Mouse (Mus musculus): ENCODE data around the gene Slc25a39. TPM values are rescaled to one million over a fixed set of nuclear protein-coding genes. Genes with fewer than 3 reads are reported as not detected.
A peak's percentile ranks its signal among the peaks of the same experiment; 100 is the strongest.

The Slc25a39 gene
- polyA plus RNA-seq, 1 experiment: 1,128 TPM

DNA sequence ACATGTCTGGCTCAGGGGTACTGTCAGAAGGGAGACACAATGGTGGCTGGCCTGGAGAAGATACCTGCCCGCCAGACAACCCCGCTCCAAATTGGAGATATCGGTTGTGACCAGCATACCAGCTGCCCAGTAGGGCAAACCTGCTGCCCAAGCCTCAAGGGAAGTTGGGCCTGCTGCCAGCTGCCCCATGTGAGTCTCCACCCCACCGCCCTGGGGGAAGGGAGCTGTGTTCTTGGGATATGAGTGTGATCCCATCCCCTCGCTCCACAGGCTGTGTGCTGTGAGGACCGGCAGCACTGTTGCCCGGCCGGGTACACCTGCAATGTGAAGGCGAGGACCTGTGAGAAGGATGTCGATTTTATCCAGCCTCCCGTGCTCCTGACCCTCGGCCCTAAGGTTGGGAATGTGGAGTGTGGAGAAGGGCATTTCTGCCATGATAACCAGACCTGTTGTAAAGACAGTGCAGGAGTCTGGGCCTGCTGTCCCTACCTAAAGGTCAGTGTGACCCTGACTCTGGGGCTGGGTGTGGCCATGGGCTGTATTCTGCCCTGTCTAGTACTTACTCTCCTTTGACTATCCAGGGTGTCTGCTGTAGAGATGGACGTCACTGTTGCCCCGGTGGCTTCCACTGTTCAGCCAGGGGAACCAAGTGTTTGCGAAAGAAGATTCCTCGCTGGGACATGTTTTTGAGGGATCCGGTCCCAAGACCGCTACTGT is 28.2 kb upstream of the Slc25a39 start:
- TF ChIP-seq POLR2A (IDR thresholded peaks at IDR 0.05; ENCODE audit: low read depth, low read length): no peak
- TF ChIP-seq CTCF (conservative IDR thresholded peaks at IDR 0.05; ENCODE audit: insufficient read depth, insufficient read length, low read depth, low read length): no peak
- H3K4me3 ChIP-seq (ENCODE audit: insufficient read depth, low read depth, low read length): no peak overlapping the region
- 79% methylated on average over 18 of the region's 18 CpGs for WGBS
- H3K27me3 ChIP-seq (replicated peaks; ENCODE audit: control insufficient read depth, insufficient read depth, low read length): no peaks in the 10 kb centered on the region
- peaks cover 10% of the 10 kb centered on the region; the same call in 1 of the 2 replicates for H3K4me1 ChIP-seq (ENCODE audit: control insufficient read depth, insufficient read depth, low read length)
- H3K36me3 ChIP-seq (ENCODE audit: control insufficient read depth, insufficient read depth, low read length): no peaks in the 10 kb centered on the region; the same call in 1 of the 2 replicates
- H3K27ac ChIP-seq (ENCODE audit: insufficient read depth, low read depth, low read length): no peak overlapping the region
- DNase-seq: peak; percentile 56

DNA sequence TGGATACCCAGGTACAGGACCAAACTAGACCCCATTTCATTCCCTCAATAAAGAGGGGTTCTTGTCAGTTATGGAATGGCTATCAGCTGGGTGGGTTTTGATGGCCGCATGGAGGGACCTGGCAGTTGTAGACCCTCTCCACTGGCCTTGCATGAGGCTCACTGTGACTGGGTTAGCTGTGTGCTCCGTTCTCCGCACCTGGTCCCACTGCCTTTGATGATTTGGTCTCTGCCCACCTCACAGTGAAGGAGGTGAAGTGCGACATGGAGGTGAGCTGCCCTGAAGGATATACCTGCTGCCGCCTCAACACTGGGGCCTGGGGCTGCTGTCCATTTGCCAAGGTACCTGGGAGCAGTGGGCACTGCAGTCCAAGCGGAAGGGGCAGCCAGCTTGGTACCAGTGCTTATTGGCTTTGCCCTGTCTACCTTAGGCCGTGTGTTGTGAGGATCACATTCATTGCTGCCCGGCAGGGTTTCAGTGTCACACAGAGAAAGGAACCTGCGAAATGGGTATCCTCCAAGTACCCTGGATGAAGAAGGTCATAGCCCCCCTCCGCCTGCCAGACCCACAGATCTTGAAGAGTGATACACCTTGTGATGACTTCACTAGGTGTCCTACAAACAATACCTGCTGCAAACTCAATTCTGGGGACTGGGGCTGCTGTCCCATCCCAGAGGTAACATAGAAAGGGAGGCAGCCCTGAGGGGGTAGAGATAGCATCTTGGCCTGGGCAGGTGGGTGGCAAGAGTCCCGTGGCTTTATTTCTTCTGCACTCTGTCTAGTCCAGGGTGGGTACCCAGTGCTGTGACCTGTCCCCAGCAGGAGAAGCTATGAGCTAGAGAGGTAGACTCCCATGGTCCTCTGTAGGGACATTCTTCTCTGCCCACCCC is 27.3 kb upstream of the Slc25a39 start:
- no peak for DNase-seq
- H3K36me3 ChIP-seq (ENCODE audit: control insufficient read depth, insufficient read depth, low read length): no peaks in the 10 kb centered on the region; the same call in 1 of the 2 replicates
- H3K27ac ChIP-seq (ENCODE audit: insufficient read depth, low read depth, low read length): no peak overlapping the region
- no peak overlapping the region for H3K4me3 ChIP-seq (ENCODE audit: insufficient read depth, low read depth, low read length)
- TF ChIP-seq POLR2A (IDR thresholded peaks at IDR 0.05; ENCODE audit: low read depth, low read length): no peak
- TF ChIP-seq CTCF (conservative IDR thresholded peaks at IDR 0.05; ENCODE audit: insufficient read depth, insufficient read length, low read depth, low read length): no peak
- peaks cover 10% of the 10 kb centered on the region; the same call in 1 of the 2 replicates for H3K4me1 ChIP-seq (ENCODE audit: control insufficient read depth, insufficient read depth, low read length)
- H3K27me3 ChIP-seq (replicated peaks; ENCODE audit: control insufficient read depth, insufficient read depth, low read length): no peaks in the 10 kb centered on the region
- WGBS: 89% methylated on average over 11 of the region's 11 CpGs

DNA sequence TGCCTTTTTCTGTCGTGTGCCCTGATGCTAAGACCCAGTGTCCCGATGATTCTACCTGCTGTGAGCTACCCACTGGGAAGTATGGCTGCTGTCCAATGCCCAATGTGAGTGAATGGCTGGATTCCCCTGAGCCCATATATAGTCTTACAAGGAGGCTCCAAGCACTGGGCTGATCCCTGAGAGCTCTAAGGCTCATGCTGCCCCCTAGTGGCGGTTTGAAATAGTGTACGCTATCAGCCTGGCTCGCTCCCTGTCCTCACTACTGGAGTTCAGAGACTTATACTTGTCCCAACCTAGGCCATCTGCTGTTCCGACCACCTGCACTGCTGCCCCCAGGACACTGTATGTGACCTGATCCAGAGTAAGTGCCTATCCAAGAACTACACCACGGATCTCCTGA is 26.7 kb upstream of the Slc25a39 start:
- 11% methylated on average over 7 of the region's 7 CpGs for WGBS
- no peaks in the 10 kb centered on the region; the same call in 1 of the 2 replicates for H3K36me3 ChIP-seq (ENCODE audit: control insufficient read depth, insufficient read depth, low read length)
- no peaks in the 10 kb centered on the region for H3K27me3 ChIP-seq (replicated peaks; ENCODE audit: control insufficient read depth, insufficient read depth, low read length)
- H3K4me1 ChIP-seq (ENCODE audit: control insufficient read depth, insufficient read depth, low read length): peaks cover 10% of the 10 kb centered on the region; the same call in 1 of the 2 replicates
- DNase-seq: peak; percentile 88
- TF ChIP-seq POLR2A (IDR thresholded peaks at IDR 0.05; ENCODE audit: low read depth, low read length) (no peak), CTCF (conservative IDR thresholded peaks at IDR 0.05; ENCODE audit: insufficient read depth, insufficient read length, low read depth, low read length) (peak; percentile 91)
- H3K27ac ChIP-seq (ENCODE audit: insufficient read depth, low read depth, low read length): no peak overlapping the region
- H3K4me3 ChIP-seq (ENCODE audit: insufficient read depth, low read depth, low read length): no peak overlapping the region

DNA sequence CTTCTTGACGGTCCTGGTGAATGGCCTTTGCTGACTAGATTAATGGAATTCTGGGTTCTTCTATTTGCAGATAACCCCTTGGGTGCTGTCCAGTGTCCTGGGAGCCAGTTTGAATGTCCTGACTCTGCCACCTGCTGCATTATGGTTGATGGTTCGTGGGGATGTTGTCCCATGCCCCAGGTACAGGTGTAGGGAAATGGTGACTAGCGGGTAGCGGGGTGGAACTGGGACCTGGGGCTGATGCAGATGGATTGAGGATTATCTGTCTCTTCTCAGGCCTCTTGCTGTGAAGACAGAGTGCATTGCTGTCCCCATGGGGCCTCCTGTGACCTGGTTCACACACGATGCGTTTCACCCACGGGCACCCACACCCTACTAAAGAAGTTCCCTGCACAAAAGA is 26.1 kb upstream of the Slc25a39 start:
- WGBS: 93% methylated on average over 7 of the region's 7 CpGs
- TF ChIP-seq CTCF (conservative IDR thresholded peaks at IDR 0.05; ENCODE audit: insufficient read depth, insufficient read length, low read depth, low read length) (no peak), POLR2A (IDR thresholded peaks at IDR 0.05; ENCODE audit: low read depth, low read length) (no peak)
- no peaks in the 10 kb centered on the region for H3K27me3 ChIP-seq (replicated peaks; ENCODE audit: control insufficient read depth, insufficient read depth, low read length)
- H3K4me1 ChIP-seq (ENCODE audit: control insufficient read depth, insufficient read depth, low read length): peaks cover 10% of the 10 kb centered on the region; the same call in 1 of the 2 replicates
- DNase-seq: no peak
- no peaks in the 10 kb centered on the region; the same call in 1 of the 2 replicates for H3K36me3 ChIP-seq (ENCODE audit: control insufficient read depth, insufficient read depth, low read length)
- H3K27ac ChIP-seq (ENCODE audit: insufficient read depth, low read depth, low read length): no peak overlapping the region
- no peak overlapping the region for H3K4me3 ChIP-seq (ENCODE audit: insufficient read depth, low read depth, low read length)

DNA sequence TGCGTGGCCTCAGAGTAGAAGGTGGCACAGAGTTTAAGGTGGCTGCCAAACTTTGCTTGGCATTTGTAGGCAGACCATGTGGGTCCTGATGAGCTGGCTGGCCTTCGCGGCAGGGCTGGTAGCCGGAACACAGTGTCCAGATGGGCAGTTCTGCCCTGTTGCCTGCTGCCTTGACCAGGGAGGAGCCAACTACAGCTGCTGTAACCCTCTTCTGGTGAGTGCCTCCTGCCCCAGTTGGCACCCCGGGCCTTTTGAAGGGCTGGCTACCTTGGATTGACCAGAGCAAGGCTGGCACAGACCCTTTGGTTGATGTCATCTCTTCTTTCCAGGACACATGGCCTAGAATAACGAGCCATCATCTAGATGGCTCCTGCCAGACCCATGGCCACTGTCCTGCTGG is 25.1 kb upstream of the Slc25a39 start:
- Histone ChIP-seq H3K27me3 (replicated peaks; ENCODE audit: control insufficient read depth, insufficient read depth, low read length) (no peaks in the 10 kb centered on the region), H3K4me1 (ENCODE audit: control insufficient read depth, insufficient read depth, low read length) (peaks cover 10% of the 10 kb centered on the region; the same call in 1 of the 2 replicates), H3K36me3 (ENCODE audit: control insufficient read depth, insufficient read depth, low read length) (no peaks in the 10 kb centered on the region; the same call in 1 of the 2 replicates), H3K4me3 (ENCODE audit: insufficient read depth, low read depth, low read length) (no peak overlapping the region), H3K27ac (ENCODE audit: insufficient read depth, low read depth, low read length) (no peak overlapping the region)
- peak; percentile 79 for DNase-seq
- TF ChIP-seq CTCF (conservative IDR thresholded peaks at IDR 0.05; ENCODE audit: insufficient read depth, insufficient read length, low read depth, low read length): no peak
- no peak for TF ChIP-seq POLR2A (IDR thresholded peaks at IDR 0.05; ENCODE audit: low read depth, low read length)
- WGBS: 49% methylated on average over 6 of the region's 6 CpGs

DNA sequence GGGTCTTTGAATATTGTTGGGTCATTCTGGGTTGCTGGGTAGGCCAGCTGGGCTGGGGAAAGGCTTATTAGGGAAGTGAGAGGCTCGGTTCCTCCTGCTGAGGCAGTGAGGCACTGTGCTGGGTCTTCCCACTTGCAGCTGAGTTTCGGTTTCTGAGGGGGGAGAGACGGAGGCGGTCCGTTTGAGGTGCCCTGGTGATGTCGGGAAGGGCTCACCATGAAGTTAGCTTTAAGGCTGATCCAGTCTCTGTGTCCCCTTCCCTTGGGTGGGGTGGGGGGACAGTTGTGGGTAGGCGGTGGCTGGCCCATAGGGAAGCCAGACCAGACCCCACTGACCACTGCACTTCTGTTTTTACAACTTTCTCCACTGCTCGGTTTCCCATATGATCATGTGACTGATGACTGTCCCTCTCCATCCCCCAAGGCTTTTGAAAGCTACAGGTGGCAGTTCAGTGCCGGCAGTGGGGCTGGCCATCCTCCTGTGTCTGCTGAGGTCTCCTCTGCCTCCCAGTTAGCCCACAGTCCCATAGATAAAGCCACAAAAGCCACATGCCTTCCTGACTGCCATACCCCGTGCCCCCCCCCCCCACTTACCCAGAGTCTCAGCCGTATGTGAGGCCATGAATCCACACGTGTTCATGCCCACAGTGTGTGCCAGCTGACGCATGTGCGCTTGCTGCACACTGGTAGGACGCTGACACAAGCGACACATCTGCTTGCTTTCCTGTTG is 24.5 kb upstream of the Slc25a39 start:
- TF ChIP-seq CTCF (conservative IDR thresholded peaks at IDR 0.05; ENCODE audit: insufficient read depth, insufficient read length, low read depth, low read length) (no peak), POLR2A (IDR thresholded peaks at IDR 0.05; ENCODE audit: low read depth, low read length) (no peak)
- Histone ChIP-seq H3K4me3 (ENCODE audit: insufficient read depth, low read depth, low read length) (no peak overlapping the region), H3K4me1 (ENCODE audit: control insufficient read depth, insufficient read depth, low read length) (peaks cover 10% of the 10 kb centered on the region; the same call in 1 of the 2 replicates), H3K27ac (ENCODE audit: insufficient read depth, low read depth, low read length) (no peak overlapping the region), H3K36me3 (ENCODE audit: control insufficient read depth, insufficient read depth, low read length) (no peaks in the 10 kb centered on the region; the same call in 1 of the 2 replicates), H3K27me3 (replicated peaks; ENCODE audit: control insufficient read depth, insufficient read depth, low read length) (no peaks in the 10 kb centered on the region)
- WGBS: 44% methylated on average over 16 of the region's 16 CpGs
- peak; percentile 28 for DNase-seq

Data from kidney, adult 2 months (tissue).